Mouse (Mus musculus): Measurements from ENCODE around the gene Cic.

The Cic gene

DNA sequence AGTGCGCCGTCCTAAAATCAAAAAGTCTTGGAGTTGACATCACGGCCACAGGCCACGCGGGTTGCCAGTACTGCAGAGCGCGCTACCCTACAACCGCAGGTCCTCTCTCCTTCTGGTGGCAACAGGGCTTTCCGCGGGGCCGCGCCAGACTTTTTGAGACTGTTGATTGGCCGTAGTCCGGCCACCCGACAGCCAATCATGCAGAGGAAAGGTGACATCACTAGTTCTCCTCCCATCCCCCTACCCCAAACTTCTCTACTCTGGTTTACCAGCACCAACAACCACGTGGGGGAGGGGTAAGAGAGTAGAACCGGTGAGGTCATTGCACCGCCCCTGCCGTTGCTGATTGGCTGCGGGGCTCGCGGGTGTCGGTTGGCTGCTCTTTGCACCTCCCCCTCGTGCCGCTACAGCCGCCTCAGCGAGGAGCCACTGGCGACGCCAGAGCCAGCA lies at the start of gene Cic:
Gene Cic, plus strand, starts transcription at position 404 of the 450 bp plus-strand sequence.
- DNase-seq (ENCODE audit: low spot score): peak; percentile 100

DNA sequence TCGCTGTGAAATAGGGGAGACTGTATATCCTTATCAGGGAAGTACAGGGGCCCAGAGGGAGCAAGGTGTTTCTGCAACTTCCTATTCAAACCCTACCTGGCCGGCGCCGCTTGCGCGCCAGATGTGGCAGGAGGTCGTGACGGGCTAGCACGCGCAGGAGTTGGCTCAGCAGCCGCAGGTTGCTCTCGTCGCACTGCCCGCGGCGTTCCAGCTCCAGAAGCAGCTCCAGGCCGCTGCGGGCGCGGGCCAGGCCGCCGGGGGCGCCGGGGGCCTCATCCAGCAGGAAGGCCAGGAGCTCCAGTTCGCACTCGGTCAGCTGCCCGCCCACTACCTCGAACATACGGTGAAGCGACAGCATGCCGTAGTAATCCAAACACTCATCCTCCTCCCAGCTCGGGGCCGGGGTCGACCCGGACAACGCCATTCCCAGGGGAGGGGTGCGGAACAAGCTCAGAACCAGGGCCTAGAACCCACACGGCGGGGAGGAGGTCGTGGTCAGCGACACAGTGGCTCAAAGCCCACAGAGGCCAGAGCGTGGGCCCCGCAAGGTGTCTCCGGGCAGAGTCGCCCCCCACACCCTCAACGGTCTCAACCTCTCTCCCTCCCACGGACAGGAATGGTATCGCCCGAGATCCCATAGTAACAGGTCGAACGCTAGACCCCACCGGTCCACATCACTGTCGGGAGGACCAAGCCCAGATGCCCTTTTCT lies 48.6 kb upstream of the Cic start:
- no peak for DNase-seq (ENCODE audit: low spot score)

DNA sequence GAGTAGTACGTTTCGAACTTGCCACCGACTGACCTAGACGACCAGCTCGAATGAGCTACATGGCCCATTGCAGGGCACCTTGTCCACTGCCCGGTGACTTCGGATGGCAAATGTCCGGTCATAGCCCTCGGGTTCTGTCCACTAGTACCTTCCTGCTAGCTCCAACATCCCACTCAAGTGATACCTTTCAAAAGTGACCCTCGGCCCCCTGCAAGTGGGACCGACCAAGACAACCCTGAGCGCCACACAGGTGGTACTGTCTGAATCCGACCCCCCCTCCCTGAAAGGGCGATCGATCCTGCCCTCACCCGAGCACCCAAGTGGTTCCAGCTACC lies 48.1 kb upstream of the Cic start:
- no peak for DNase-seq (ENCODE audit: low spot score)

DNA sequence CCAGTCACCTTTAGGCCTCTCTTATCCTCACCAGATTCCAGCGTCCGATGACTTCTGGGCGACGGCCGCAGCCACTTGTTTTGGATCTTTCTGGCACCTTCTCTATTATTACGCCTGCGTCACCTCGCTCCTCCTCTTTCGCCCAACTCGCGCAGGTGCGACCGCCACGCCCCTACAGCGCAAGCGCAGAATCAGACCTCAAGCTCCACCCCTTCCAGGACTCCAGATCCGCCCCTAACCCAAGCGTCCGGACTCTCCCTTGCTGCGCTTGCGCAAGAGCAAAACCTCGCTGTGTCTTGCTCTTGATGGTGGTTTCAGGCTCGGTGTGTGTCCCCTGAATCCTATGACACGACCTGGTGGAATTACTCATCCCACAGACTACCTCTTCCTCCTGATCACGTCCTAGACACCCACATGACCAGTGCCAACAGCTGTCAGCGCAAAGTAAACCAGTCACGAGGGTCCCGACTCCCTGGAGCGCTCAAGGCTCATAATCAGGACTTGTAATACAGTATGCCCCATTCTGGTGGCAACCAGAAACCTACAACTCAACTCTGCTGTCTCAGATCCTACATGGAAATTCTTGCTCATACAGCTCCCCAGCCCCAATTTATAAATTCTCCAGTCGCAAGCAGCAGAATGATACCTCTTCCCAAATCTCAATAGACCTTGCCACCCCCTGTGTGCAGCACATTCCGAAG lies 47.6 kb upstream of the Cic start:
- peak; percentile 96 for DNase-seq (ENCODE audit: low spot score)

DNA sequence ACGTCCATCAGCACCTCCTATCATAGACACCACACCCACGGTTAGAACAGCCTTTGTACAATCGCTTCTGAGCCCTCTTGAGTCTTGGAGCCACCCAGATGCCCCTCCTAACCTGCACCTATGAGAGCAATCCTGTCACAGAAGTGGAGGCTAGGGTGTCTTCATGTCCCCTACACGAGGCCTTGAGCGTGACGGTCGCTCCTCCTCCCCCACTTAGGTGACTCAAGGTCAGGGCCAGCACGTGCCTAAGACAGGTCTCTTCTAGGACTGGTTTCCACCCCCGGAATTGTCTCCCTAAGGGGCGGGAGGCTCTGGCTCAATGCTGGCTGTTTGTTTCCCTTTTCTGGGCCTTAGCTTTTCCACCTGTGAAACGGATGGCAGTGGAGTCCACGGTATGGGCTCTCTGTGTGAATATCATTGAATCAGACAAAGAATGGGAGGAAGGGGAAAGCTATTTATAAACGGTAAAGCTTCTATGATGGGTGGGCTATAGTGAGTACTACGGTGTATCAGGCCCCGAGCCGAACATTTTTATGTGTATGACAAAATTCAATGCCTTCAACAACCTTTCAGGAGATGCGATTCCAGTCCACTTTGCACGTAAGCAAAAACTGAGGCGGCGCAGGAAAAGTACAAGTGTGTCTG lies 46.9 kb upstream of the Cic start, which contains the start of gene Dedd2:
Gene Dedd2, minus strand, starts transcription at position 159 of the 645 bp plus-strand sequence.
- no peak for DNase-seq (ENCODE audit: low spot score)

DNA sequence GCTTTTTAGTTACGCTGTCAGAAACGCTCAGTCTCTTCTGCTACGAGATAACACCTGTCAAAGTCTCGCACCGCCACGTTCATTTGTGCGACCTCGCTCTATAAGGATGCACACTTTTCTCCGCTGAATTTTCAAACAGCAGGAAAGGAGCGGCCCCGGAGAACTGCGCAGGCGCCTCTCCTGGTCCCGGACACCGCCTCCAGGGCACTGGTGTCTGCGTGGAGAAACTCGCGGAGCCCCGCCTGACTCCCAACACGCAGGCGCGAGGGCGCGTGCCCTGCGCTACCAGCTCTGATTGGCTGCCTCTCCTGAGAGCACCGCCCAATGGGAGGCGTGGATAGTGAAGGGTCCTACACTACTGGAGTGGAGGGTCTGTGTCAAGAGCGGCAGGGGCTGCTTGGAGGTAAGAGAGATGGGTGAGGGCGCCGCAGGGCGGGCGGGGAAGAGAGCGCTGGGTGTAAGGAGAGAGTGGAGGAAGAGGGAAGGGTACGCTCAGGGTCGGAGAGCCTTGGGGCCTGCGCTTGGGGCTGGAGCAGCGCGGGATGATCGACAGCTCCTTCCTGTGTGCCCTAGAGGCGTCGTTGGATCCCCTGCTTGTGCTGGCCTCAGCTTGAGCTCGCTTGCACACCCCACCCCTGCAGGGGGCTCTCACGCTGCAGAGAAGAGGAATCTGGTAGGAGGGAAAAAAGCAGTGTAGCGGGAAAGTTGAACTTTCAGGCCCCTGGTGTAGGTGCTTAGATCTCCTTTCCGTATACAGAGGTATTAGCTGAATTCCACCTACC lies 46.2 kb upstream of the Cic start, which contains the start of gene Zfp526:
Gene Zfp526, plus strand, starts transcription at position 324 of the 782 bp plus-strand sequence.
- peak; percentile 98 for DNase-seq (ENCODE audit: low spot score)

DNA sequence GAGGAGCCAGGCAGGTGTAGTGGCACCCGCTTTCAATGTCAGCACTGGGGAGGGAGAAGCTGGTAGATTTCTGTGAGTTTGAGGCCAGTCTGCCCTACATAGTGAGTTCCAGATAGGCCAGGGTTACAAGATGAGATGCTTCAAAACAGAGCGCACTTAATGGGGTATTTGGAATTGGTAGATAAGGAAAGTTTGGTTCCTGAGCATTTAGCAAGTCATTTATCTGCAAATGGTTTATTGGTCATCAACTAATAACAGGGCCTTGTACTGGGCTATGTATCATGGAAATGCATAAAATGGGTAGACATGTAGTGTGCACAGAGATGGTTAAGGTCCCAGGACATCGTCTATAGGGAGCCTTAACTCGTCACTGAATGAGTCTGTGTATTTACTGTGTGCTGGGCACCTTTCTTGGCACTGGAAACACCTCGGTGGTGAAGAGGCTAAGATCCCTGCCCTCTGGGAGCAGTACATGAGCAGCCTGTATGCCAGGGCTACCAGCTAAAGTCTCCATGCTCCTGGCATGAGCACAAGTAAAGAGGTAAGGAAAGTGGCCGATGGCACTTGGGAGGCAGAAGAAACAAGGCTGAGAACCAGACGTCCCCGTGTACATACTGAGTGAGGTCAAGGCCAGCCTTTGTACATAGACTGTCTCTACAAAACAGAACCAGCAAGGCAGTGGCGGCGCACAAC lies 45.1 kb upstream of the Cic start:
- DNase-seq (ENCODE audit: low spot score): no peak

DNA sequence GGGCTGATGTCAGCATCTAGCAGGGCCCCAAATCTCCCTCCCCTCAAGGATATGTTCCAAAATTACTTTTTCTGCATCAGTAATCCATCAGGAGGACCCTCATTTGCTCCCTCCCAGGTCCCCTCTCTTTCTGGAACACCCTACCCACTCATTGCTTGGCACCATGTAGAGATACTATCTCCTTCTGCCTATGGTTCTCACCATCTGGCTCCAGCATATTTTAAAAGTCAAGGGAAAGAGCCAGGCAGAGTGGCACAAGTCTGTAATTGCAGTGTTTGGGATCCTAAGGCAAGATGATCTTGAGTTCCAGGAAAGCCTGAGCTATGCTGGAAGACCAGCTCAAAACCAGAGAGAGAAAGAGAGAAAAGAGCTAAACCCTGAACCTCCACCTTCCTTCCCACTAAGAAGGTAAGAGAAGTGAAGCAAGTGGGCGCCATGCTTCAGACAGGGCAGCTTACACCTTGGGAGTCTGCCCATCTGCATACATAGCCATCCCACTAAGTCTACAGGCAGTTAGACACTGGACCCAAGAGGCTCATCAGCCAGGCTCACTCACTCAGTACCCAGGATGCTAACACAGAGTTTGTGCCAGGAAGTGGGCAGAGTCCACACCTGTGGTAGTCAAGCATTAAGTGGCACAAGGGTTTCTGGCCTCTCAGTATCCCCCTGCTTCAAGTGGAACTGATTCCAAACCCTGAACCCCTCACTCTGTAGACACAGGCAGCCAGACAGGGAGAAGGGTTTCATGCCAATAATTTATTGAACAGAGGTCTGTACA lies 39.8 kb upstream of the Cic start:
- no peak for DNase-seq (ENCODE audit: low spot score)

DNA sequence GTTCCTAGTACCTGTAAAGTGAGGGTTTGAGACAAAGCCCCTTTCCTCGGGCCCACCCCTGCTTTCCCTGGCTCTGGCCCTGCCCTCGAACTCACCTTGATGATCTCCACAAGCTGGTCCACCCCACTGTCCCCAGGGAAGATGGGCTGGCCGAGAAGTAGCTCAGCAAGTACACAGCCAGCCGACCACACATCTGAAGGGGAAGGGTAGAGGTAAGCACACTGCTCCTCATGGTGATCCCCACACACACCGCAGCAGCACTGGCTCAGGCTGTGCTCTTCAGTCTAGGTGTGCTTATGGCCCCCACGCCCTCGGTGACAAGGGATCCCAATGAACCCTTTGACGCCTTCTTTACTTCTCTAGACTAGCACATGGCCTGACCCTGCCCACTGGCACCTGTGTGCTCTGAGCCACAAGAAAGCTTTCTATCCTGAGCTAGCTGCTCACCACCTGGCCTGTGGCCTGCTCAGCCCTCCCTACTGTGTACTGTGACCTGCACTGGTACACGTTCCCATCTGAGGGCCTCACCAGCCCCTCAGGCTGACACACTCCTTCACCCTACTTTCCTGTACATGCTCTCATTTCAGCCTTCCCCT lies 36.7 kb upstream of the Cic start:
- DNase-seq (ENCODE audit: low spot score): no peak

DNA sequence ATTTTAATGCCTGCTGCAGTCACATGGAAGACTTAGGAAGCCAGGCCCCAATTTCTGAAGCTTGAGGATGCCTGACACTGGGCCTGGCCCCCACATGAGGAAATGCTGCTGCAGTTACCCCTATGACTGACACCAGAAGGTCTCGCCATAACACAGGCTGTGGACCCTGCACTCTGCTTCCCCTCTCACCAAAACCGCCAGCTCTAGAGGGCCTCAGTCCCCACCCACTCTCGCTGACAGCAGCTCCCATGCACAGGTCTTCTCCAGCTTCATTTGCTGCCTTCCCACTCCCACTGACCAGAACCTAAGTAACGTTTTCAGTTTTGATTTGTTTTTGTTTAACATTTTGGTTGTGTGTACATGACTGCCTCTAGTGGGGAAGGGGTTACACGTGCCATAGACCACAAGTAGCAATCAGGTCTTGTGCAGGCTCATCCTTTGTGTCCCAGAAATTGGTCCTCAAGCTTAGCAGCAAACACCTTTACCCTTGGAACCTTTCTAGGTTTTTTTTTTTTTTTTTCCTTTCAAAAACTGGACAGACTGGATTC lies 35.3 kb upstream of the Cic start:
- no peak for DNase-seq (ENCODE audit: low spot score)

DNA sequence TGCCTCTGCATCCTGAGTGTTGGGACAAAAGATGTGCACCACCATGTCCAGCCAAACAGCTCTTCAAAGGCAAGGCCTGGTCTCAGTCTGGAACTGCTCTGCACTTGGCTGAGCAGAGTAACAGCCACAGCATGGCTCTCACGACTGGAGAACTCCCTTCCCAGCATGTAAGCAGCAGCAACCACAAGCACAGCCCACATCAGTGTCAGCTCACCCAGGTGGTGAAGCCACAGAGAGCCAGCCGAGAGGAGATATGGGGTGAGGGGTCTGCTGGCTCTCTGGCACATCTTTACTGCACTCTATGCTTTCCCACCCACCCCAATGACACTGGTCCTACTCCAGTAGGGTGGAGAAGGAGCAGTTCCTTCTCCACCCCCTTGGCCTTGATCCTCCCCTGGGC lies 34.4 kb upstream of the Cic start:
- DNase-seq (ENCODE audit: low spot score): no peak

DNA sequence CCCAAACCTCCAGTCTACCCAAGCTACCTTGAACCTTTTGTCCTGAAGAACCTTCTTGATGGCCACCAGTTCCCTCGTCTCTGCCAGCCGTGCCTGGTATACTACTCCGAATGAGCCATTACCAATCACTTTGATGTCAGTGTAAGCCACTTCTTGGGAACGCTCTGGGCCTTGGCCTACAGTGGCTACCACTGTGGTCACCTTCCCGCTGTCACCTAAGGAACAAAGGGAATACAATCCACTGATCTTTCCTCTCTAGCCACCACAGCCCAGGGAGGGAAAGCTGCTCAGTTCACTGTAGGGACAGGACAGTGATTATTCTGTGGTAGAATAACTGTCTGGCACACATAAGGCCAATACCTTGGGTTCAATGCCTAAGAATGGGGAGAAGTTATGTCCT lies 32.0 kb upstream of the Cic start:
- DNase-seq (ENCODE audit: low spot score): no peak

DNA sequence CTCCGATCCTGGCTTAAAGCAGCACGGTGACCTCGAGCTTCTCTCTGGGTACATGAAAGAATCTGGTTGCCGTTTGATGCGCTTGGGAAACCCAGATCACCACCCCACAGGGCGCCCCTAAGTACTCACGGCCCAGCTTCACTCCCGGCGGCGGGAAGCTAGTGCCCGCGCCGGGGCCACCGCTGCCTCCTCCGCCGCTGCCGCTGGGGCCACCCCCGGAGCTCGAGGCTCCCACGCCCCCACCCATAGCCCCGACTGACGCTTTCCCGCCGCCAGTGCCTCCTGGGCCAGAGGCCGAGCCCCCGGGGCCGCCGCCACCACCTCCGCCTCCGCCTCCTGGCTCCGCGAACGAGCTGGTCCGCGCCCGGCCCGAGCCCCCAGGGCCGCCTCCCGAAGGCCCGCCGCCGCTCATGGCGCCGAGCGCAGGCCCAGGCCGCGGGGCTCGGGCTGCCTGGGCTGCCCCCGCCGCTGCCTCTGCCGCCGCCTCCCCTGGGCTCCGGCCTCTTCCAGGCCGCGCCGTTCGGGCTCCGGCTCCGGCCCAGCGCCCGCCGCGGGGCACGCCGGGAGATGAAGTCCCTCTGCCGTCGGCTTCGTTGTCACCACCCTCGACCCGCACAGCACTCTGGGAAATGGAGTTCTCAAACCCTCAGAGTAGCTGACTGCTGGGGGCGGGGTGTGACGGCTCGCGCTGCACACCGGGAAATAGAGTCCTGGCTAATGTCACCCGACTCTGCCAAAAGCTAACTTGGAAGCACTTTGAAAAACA lies 30.1 kb upstream of the Cic start, which contains the start of gene Gsk3a:
Gene Gsk3a, minus strand, starts transcription at position 603 of the 766 bp plus-strand sequence.
- peak; percentile 98 for DNase-seq (ENCODE audit: low spot score)

DNA sequence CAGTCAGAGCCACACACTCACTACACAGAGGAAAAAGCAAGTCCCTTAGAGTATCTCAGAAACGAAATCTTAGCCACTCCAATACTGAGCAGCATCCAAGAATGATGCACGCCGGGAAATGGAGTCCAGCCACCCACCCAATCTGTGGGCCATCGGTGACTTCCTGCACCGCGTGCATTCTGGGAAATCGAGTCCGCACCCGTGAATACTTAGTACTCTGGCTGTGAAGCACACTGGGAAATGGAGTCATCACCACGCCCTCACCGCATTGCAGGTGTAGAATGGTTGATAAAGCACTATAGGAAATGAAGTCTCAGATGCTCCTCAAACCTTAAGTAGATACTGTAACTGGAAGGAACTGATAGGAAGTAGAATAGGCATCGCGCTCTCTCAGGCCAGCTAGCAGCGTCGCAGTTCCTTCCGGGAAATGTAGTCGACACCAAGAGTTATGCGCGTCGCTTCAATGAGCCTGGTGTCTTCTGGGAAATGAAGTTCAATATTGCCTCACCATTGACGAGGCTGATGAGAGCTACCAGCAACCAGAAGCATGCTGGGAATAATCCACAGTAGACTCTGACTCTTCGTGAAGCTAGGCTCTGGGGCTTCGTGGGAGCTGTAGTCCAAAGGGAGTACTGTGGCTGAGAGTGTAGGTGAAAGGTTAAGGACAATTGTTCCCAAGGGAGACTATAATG lies 29.3 kb upstream of the Cic start:
- peak; percentile 97 for DNase-seq (ENCODE audit: low spot score)

DNA sequence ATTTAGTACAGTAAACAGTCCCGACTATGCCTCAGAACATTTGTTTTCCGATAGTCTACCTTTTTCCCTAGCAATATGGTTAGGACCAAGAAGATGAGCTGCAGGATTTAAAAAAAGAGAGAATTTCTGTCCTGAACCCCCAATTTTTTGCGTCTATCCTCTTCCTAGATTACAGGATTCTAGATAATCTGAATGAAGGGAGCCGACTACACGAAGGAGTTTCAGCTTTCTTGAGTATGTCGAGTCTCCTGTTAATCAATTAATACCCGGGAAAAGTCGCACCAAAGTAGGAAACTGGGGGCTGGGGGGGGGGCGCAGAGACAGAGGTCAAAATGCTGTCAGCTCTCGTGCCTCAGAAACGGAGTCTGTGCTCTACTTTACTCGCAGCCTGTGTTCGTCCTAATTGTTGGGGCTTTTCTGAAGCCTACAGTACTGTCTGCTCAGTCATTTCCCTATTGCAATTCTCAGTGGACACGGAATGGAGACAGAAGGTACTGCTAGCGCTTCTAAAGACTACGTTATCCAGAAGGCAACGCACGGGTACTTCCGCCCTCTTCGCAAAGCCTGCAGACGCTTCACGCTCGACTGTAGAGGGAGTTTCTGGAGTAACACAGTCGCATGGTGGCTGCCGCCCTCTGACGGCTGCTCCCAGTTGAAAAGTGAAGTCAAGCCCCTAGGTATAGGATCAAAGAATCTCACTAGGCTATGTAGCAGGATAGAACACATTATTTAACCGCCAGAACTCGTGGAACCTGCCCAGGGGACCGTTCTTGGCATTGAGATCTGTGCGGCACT lies 28.5 kb upstream of the Cic start:
- DNase-seq (ENCODE audit: low spot score): peak; percentile 89

DNA sequence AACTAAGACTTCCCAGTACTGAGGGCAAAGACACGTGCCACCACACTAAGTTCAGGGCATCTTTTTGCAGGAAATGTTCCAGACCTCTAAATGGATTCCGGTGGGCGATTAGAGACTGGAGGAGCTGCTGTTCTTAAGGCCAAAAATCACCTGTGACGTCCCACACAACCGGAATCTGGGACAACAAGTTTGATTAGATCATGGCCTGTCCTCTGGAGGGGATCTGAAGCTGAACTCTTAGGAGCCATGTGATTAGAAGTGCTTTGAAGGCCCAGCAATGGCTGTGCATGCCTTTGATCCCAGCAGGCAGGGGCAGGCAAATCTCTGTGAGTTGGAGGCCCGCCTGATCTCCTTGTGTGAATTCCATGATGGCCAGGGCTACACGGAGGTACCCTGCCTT lies 26.9 kb upstream of the Cic start:
- no peak for DNase-seq (ENCODE audit: low spot score)

DNA sequence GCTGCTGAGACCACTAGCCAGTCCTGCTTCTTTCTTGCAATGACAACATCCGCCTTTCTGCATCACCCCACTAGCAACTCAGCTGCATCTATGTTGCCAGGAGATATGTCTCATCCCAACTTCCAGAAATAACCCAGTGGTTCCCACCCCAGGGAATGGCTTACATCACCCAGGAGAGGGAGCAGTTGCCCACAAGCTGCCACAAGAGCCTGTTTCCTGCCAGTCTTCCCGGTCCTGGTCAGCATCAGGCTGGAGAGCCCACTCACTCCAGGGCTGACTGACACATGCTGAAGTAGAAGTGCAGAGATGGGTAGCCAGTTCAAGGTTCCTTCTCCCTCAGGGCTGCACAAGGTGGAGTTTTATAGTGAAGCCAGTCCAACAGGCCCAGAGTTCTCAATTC lies 26.4 kb upstream of the Cic start:
- peak; percentile 86 for DNase-seq (ENCODE audit: low spot score)

DNA sequence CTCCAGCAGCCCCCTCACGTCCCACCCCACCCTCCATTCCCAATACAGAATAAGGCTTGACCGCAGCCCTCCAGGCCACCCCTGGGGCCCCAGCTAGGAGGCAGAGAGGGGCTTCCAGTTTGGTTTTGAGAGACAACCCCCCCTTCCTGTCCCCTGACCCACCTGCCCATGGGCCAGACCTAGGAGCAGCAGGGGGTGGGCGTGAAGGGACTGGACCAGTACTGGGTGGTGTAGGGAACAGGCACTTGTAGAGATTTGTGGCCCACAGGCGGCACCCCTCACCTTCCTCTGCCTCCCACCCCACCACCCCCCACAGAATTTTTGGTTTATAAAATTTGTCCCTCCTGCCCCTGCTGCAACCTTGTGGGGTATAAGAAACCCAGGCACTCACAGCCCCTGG lies 24.1 kb upstream of the Cic start:
- no peak for DNase-seq (ENCODE audit: low spot score)
